Mouse (Mus musculus) hindlimb bud, embryonic 11.5 days (tissue): ENCODE data around the gene Ggta1.
A peak's percentile ranks its signal among the peaks of the same experiment; 100 is the strongest.

Experiments
- DNase-seq: peaks from one replicate; pipeline ENCODE4 v3.0.0-alpha.2; 2012; ENCODE audit warnings: low read depth, low spot score; ENCODE audit errors: extremely low spot score

Ggta1 gene

DNA sequence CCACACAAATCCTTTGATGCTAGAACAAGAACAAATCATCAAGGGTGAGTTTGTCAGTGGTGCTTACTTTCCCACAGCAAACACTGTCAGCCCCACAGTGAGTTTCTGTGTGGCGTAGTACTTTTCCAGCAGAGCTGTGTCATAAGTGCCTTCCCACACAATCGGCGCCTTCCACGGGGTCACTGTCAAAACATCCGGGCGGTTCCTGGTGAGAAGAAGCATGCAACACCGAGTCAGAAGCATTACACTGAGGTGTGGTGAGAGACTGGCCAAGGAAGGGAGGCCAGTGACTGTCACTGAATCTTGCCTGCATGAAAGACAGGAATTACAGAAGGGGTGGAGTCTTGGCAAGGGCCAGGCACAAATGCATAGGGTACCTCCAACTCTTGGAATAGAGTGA lies 55.2 kb downstream of the Ggta1 start:
- DNase-seq: no peak

DNA sequence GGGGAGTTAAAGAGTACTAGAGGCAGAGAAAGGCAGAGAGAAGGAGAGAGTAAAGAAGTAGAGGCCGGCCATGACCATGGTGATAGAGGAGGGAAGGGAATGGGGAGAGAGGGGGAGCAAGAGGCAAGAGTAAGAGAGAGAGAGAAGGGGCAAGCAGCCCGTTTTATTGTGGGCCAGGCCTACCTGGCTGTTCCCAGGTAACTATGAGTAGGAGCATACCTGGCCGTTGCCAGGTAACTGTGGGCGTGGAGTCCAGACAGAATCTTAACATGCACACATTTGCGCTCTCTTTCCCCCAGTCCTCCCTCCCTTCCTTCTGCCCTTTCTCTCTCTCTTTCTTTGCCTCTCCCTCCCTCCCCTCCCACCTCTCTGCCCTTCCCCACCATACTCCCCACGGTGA lies 55.8 kb downstream of the Ggta1 start:
- DNase-seq: no peak

GRCm38 (mm10) chr2:35406611-35407010 lies 56.4 kb downstream of the Ggta1 start:
- DNase-seq: no peak

GRCm38 (mm10) chr2:35402391-35402790 lies 60.6 kb downstream of the Ggta1 start:
- DNase-seq: no peak

- no peak for DNase-seq
Observed at GRCm38 (mm10) chr2:35400739-35401138, 62.3 kb downstream of the Ggta1 start.

- no peak for DNase-seq
Observed at GRCm38 (mm10) chr2:35398184-35398828, 64.7 kb downstream of the Ggta1 start.

GRCm38 (mm10) chr2:35397590-35398173 lies 65.3 kb downstream of the Ggta1 start:
- peak; percentile 46 for DNase-seq

GRCm38 (mm10) chr2:35397096-35397495 lies 65.9 kb downstream of the Ggta1 start, which contains the start of gene 4930402F06Rik:
Gene 4930402F06Rik, minus strand, starts transcription at chr2:35397175.
- no peak for DNase-seq

DNA sequence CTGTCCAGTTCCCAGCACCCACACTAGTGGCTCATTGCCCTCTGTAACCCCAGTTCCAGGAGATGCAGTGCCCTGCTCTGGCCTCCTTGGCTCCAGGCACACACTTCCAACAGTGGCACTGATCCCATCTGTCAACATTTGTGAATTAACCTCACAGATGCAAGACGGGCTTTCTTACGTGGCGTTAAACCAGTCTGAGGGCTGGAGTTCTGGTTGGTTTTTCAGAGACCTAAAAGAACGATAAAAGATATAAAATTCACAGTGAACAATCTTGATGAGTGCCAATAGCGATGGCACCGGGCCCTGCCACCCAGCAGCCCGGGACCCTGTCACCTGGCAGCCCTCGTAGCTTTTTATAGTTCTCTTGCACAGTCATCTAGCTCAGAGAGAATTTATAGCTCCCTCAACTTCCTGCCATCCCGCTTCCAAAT lies 77.6 kb downstream of the Ggta1 start:
- DNase-seq: no peak

- no peak for DNase-seq
Observed at GRCm38 (mm10) chr2:35379306-35379705, 83.7 kb downstream of the Ggta1 start.

GRCm38 (mm10) chr2:35377600-35377999 lies 85.4 kb downstream of the Ggta1 start:
- no peak for DNase-seq

DNA sequence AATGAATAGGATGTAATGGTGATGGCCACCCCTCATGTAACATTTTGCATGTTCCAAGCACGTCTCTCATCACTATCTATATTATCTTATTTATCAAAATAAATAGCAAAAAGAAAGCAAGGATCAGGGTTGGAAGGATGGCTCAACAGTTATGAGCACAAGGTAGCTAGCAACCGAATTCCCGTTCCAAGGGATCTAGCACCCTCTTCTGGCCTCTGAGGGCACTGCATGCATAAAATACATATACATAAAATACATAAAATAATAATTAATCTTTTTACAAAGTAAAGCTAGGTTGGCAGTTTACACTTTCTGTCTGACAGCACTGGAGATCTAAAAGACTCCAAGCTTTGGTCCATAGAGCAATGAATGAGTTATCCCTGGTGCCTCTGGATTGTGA lies 90.0 kb downstream of the Ggta1 start:
- peak; percentile 24 for DNase-seq

GRCm38 (mm10) chr2:35370686-35371085 lies 92.3 kb downstream of the Ggta1 start:
- DNase-seq: no peak

DNA sequence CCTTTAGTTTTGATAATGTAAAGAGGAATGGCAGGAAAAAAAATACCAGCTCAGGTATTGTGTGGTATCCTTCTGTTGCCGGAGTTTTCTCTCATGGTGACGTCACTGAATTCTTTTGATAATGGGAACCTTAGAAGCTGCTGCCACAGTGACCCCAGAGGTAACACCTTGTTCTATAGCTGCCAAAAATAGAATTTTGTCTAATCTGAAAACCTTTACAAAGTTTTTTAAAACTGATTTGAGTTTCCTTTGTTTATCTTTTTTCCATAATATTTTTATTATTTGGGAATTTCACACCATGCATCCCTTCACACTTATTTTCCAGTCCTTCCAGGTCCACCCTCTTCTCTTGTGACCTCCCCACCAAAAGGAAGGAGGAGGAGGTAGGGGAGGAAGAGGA lies 95.4 kb downstream of the Ggta1 start, which contains the start of gene 4930568D16Rik:
Gene 4930568D16Rik, minus strand, starts transcription at position 101 of the 400 bp plus-strand sequence.
- DNase-seq: no peak
